Mouse (Mus musculus): ENCODE results near the gene Mmp9.

GRCm38 (mm10) chr2:164935991-164936390 is 4.6 kb upstream of the Mmp9 start:
- TF ChIP-seq CTCF (IDR thresholded peaks at IDR 0.05), result no peak
- no peak for TF ChIP-seq EP300 (IDR thresholded peaks at IDR 0.05)
